Mouse (Mus musculus) testis, adult 2 months (tissue): ENCODE data around the gene Brd3os. TPM values are rescaled to one million over a fixed set of nuclear protein-coding genes. Genes with fewer than 3 reads are reported as not detected.

Experiments
- H3K27ac ChIP-seq: fragments of 200-500 bp; 2 replicates; pipeline ENCODE4 v1.5.1; 2012; ENCODE audit warnings: low read depth, low read length; ENCODE audit not compliant: control insufficient read depth, insufficient read depth
- H3K27me3 ChIP-seq: fragments of 200-500 bp; 2 replicates; pipeline ENCODE4 v1.6.1; 2012; ENCODE audit warnings: mild to moderate bottlenecking, low read length, moderate library complexity; ENCODE audit not compliant: control insufficient read depth, insufficient read depth
- H3K36me3 ChIP-seq: fragments of 200-500 bp; 2 replicates; pipeline ENCODE4 v1.6.1; 2012; ENCODE audit warnings: mild to moderate bottlenecking, low read length; ENCODE audit not compliant: control insufficient read depth, insufficient read depth
- H3K4me1 ChIP-seq: fragments of 200-500 bp; 2 replicates; pipeline ENCODE4 v1.6.1; 2012; ENCODE audit warnings: low read length; ENCODE audit not compliant: control insufficient read depth, insufficient read depth
- H3K4me3 ChIP-seq: fragments of 200-500 bp; 2 replicates; pipeline ENCODE4 v1.5.1; 2012; ENCODE audit warnings: low read depth, mild to moderate bottlenecking, low read length, moderate library complexity, mixed read lengths; ENCODE audit not compliant: control insufficient read depth
- CTCF ChIP-seq: fragments of 200-500 bp; IDR thresholded peaks from 2 replicates; pipeline ENCODE4 v1.5.1; 2012; ENCODE audit warnings: low read depth, mild to moderate bottlenecking, inconsistent platforms, low read length, moderate library complexity; ENCODE audit not compliant: control insufficient read depth, insufficient read depth, insufficient replicate concordance
- POLR2A ChIP-seq: fragments of 200-500 bp; IDR thresholded peaks from 2 replicates; pipeline ENCODE4 v1.6.1; 2012; ENCODE audit warnings: low read depth, mild to moderate bottlenecking, inconsistent platforms, low read length, moderate library complexity; ENCODE audit not compliant: control insufficient read depth
- polyA plus RNA-seq: library from polyadenylated mRNA; depleted of rRNA; stranded (reverse); fragments of >200 nt; gene quantifications from 2 replicates; pipeline ENCODE4 v1.2.3, GENCODE M21; 2012

Gene Brd3os
- polyA plus RNA-seq, 1 experiment: 9.7 TPM

DNA sequence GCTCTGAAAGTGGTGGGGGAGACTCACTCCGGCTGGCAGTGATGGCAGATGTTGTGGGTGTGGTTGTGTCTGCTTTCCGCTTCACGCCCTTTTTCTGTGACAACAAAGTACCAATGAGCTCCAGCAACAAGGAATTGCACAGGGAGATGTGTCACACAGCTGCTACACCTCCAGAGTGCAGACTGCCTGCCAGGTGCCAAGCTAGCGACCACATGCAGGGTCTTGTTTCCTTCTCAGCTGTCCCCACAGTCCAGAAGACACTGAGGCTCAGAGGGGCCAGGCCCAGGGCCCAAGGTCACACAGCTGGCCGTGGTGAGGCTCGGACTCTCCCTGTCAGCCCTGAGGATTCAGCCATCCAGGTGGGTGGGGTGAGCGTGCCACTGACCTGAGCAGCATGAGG is 17.6 kb downstream of the Brd3os start:
- Histone ChIP-seq H3K27ac (no peak overlapping the region), H3K27me3 (no peaks in the 10 kb centered on the region), H3K4me3 (no peak overlapping the region), H3K4me1 (peaks cover 3% of the 10 kb centered on the region; the same call in 1 of the 2 replicates), H3K36me3 (peaks cover 5% of the 10 kb centered on the region)
- TF ChIP-seq POLR2A (no peak), CTCF (no peak)

DNA sequence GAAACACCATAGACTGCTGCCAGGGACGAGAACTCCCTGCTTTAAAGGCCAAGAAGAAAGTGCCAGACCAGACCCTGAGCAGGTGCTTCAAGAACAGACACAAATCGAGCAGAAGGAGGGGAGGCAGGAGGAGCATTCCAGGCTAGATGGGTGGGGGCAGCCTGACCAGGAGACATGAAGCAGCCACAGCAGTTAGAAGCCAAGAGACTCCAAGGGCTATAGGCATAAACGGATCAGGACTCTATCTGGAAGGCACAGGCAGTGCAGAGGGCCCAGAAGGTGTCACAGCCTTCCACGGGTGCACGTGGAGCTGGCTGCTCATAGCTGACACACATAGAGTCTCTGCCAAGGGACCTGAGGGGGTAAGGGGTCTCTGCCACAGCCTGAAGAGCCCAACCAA is 18.0 kb downstream of the Brd3os start:
- TF ChIP-seq POLR2A: no peak
- no peak for TF ChIP-seq CTCF
- peaks cover 3% of the 10 kb centered on the region; the same call in 1 of the 2 replicates for H3K4me1 ChIP-seq
- H3K27ac ChIP-seq: no peak overlapping the region
- H3K4me3 ChIP-seq: no peak overlapping the region
- H3K36me3 ChIP-seq: peaks cover 5% of the 10 kb centered on the region
- no peaks in the 10 kb centered on the region for H3K27me3 ChIP-seq

DNA sequence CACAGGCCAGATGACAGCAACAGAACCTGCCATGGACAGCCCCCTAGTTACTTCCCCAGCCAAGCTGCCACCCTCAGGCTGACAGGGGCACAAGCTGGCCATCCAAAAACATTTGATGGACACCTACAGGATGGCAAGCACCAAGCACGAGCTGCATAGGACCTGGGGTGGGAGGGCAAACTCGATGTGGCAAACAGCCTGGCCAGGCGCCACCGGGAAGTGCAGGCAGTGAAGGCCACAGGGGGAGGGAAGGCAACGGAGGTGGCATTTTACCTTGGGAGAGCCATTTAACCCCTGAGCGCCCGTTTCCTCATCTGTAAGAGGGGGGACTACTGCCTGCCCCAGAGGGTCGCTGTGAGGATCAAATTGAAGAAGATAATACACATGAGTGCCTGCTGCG is 18.5 kb downstream of the Brd3os start:
- TF ChIP-seq POLR2A (no peak), CTCF (no peak)
- Histone ChIP-seq H3K4me3 (no peak overlapping the region), H3K36me3 (peaks cover 5% of the 10 kb centered on the region), H3K27me3 (no peaks in the 10 kb centered on the region), H3K27ac (no peak overlapping the region), H3K4me1 (peaks cover 3% of the 10 kb centered on the region; the same call in 1 of the 2 replicates)

DNA sequence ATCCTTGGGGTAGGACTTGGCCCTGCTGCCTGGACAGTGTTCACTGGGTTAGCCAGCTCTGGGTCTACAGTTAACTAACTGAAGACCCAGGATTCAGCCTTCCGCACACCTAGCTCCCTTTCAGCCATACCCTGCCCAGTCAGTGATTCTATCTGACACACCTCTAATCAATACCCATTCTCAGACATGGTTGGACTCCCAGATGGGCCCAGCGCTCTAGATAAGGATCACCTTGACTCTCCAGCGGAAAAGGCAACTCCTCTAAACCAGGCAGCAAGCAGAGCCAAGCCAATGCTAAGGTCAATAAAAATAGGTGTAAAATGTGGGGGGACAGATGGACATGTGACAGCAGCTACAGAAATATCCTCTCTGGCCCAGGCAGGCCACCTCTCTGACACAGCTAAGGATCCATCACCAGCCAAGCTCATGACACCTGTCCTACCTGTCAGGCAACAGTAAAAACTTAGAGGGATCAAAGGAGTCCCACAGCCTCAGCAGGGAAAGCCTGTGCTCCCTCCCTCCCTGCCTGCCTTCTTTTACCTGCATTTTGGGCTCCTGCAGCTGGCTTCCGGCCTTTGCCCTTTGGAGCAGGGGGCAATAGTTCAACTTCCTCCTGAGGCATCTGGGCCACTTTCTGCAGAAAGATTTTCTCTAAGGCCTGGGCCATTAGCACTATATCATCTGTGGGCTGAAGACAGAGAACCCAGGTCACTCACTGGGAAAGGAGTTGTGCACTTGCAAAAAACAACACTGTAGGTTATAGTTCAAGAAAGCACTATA is 19.9 kb downstream of the Brd3os start:
- Histone ChIP-seq H3K27me3 (no peaks in the 10 kb centered on the region), H3K4me1 (peaks cover 3% of the 10 kb centered on the region; the same call in 1 of the 2 replicates), H3K4me3 (no peak overlapping the region), H3K36me3 (peaks cover 5% of the 10 kb centered on the region), H3K27ac (no peak overlapping the region)
- TF ChIP-seq POLR2A: no peak
- TF ChIP-seq CTCF: no peak

DNA sequence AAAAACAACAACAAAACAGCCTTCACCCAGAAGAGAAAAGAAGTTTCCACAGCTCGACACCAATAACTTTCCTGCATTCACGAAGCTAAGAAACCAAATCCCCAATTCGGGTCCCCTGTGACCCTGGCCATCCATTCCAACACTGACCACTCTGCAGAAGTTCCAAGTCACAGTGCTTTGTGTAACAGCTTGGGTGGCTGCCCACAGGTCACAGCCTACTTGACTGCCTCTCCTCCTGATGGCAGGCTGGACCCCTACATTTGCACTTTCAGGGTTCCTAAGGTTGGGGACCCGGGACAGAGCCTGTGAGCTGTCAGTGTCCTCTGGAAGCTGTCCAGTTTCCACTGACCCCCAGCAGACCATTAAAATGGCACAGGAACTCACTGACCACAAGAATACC is 20.8 kb downstream of the Brd3os start:
- Histone ChIP-seq H3K27me3 (no peaks in the 10 kb centered on the region), H3K4me3 (peak overlapping the region; percentile 22), H3K27ac (no peak overlapping the region), H3K4me1 (peaks cover 3% of the 10 kb centered on the region; the same call in 1 of the 2 replicates), H3K36me3 (peaks cover 5% of the 10 kb centered on the region)
- no peak for TF ChIP-seq POLR2A
- no peak for TF ChIP-seq CTCF

DNA sequence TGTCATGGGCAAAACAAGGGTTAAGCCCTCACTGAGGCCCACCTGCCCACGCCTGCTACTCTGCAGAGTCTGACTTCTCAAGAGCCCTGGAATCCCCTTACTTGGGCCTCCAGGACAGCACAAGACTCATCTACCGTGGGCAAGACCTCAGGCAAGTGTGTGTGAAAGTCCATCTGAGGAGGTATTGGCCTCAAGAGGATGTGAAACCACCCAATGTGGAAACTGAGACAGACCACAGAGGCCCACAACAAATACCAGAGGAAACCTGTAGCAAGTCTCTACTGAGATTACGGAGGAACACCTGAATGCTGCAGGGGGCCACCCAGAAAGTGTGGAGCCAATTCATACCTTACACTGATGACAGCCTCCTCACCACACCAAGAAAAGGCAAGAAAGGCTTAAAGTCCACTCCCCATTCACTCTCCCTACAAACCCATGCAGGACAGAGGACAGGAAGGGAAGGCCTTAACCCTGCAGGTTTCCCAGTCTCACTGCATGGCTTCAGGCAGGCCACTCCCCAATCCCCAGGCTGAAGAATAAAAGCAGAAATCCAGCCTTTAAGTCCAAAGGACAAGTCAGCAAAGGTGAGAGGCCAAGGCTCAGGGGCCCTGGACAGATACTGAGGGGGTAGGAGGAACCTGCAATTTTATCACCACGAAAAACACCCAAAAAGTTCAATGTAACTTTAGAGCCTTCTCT is 27.3 kb downstream of the Brd3os start:
- no peak for TF ChIP-seq CTCF
- no peak for TF ChIP-seq POLR2A
- H3K4me3 ChIP-seq: no peak overlapping the region
- H3K36me3 ChIP-seq: no peaks in the 10 kb centered on the region
- peaks cover 7% of the 10 kb centered on the region for H3K4me1 ChIP-seq
- H3K27me3 ChIP-seq: no peaks in the 10 kb centered on the region
- no peak overlapping the region for H3K27ac ChIP-seq

DNA sequence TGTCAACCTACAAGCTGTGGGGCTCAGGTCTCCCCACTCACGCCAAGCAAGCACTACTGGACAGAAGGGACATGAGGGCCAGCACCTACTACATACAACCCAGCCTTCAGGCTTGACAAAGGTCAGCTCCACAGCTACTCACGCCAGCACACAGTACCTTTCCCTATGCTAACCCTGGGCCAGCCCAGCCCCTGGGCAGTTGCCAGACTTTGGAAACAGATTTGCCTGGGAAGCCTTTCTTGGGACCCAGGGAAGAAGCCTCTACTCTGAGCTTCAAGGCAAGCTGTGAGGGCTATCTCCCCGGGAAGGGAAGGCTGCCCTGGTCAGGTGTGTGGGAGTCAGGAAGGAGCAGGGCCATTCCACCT is 27.8 kb downstream of the Brd3os start:
- H3K36me3 ChIP-seq: no peaks in the 10 kb centered on the region
- H3K4me3 ChIP-seq: no peak overlapping the region
- no peaks in the 10 kb centered on the region for H3K27me3 ChIP-seq
- TF ChIP-seq CTCF (no peak), POLR2A (no peak)
- peaks cover 12% of the 10 kb centered on the region for H3K4me1 ChIP-seq
- H3K27ac ChIP-seq: no peak overlapping the region
